Mouse (Mus musculus) heart, postnatal 0 days (tissue): Measurements from ENCODE around the gene Atad5.

Experiments
- CTCF ChIP-seq: IDR thresholded peaks from 2 replicates; pipeline ENCODE4 v1.5.1; 2016; ENCODE audit warnings: antibody characterized with exemption, control low read depth, low read depth
- EP300 ChIP-seq: IDR thresholded peaks from 2 replicates; pipeline ENCODE4 v1.6.1; 2016; ENCODE audit warnings: antibody characterized with exemption, low read depth

GRCm38 (mm10) chr11:80176911-80177895 lies 88.0 kb downstream of the Atad5 start:
- no peak for TF ChIP-seq EP300
- TF ChIP-seq CTCF: no peak
